Mouse (Mus musculus): ENCODE data around the gene Parvb.

The Parvb gene

GRCm38 (mm10) chr15:84231721-84232561, at the start of gene Parvb:
TSS of gene Parvb (plus strand) at chr15:84232043.
- DNase-seq (ENCODE audit: low spot score), result peak; percentile 74

DNA sequence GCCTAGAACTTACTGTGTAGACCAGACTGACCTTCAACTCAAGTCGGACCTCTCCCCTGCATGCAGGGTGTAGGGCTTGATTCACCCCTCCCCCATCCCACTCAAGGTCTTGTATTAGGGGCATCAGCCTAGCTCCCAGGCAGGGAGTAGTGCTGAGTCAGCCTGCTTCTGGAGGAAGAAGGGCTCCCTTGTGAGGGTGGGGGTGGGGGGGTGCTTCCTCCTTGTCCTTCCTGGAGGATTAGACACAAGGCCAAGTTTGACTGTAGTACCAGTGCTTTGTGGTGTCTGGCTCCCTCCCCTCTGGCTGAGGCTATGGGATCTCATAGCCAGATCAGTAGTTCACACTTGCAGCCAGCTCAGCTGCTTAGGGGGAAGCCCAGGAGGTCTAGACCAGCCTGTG, 47.9 kb upstream of the Parvb start:
- no peak for DNase-seq (ENCODE audit: low spot score)

- no peak for DNase-seq (ENCODE audit: low spot score)
Observed at GRCm38 (mm10) chr15:84186196-84186595, 45.6 kb upstream of the Parvb start.

DNA sequence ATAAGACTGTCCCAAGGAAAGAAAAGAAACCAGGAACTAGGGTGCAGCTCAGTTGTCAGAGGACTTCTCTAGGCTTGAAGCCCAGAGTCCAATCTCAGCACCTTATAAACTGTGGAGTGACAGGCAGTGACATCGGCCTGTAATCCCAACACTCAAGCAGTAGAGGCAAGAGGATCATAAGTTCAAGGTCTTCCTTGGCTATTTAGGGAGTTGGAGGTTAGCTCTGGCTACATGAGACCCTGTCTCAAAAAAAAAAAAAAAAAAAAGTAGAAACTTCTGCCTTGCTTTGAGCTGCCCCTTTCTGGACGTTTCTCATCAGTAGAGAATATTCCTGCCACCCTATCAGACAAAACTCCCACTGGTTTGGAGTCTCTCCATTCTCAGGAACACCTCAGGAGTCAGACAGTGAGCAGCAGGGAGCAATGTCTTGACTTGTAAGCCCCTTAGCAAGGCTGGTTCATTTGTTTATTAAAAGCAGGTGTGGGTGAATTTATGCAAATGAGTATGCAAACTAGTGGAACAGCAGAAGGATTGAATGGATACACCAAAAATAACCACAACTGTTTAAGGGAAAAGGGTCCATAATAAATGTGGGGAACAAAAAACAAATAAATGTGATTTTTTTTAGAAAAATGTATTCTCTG, 42.8 kb upstream of the Parvb start:
- no peak for DNase-seq (ENCODE audit: low spot score)

DNA sequence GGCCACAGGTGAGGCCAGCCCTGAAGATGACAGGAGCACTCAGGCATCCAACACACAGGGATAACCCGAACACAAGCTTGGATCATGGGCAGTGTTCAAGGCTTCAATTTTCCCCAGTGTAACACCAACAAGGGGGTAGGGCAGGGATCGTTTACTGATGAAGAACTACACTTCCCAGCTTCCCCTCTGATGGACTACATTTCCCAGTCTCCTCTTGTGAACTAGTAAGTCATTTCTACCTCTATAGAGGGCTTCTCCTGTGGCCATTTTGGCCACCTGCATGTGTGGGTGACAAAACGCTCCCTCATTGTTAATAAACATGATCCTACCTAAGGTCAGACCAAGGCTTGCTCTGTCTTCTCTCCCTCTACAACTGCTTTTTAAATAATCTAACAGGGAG, 42.0 kb upstream of the Parvb start:
- DNase-seq (ENCODE audit: low spot score), result peak; percentile 47

DNA sequence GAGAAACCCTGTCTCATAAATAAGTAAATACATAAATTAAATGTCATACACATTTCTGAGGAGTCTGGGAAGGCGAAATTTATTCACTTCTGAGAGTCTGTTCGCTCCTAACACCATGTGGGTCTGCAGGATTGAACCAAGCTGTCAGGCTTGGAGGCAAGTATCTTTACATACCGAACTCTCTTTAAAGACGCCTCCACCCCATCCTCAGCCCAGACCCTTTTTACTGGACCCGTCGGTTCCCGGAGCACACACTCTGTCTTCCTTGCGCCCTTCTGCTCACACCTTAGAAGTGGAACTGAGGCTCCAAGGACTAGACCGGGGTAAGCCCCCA, 40.2 kb upstream of the Parvb start:
- no peak for DNase-seq (ENCODE audit: low spot score)

DNA sequence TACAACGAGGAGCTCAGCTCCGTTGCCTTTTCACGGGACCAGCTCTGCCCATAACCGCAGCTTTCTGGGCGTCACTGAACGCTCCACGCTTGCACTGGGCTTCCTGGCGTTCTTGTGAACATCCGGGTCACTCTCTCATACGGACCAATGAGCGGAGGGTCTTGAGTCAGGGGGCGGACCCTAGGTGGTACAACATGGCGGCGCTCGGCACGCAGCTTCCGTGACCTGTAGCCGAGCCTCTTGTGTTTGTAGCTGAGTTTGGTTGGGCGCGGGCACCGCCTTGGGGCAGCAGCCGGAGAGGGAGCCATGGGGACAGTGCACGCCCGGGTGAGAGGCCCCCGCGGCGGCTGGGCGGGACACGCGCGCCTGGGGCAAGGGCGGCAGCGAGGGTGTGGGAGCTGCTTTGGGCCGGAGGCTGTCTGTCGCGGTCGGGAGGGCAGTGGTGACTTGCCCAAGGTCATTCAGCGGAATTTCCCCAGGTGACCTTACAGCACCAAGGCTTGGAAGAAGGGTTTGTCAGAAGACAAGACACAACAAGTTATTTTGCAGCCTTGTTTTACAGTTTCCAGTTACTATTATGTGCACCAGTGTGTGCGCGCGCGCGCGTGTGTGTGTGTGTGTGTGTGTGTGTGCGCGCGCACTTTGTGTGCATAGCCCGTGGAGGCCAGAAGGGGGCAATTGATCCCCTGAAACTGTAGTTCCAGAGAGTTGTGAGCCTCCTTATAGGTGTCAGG, 39.6 kb upstream of the Parvb start, which contains the start of gene Samm50:
Samm50 (plus strand) TSS at position 184 of the 734 bp plus-strand sequence.
- peak; percentile 97 for DNase-seq (ENCODE audit: low spot score)

DNA sequence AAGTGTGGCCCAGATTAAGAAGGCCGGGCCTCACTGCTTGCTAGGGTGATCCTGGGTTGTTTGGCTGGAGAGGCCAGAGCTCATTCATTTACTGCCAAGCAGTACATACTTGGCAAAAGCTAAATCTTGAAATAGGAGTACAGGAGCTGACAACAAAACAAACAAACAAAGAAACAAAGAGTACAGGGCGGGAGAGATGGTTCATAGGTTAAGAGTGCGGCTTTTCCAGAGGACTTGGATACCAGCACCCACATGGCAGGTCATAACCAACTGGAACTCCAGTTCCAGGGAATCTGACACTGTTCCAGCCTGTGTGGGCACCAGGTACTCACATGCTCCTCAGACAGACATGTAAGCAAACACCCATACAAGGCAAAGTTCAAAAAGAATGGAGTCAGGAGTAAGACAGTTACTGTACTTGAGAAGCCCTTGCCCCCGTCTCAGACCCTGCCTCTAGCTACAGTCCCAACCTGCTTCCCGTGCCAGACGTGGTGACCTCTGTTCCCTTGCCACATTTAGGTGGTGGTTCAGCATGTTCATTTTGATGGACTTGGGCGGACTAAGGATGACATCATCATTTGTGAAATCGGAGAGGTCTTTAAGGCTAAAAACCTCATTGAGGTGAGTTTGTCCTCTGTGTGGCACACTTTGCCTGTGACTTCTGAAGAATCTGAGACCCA, 35.2 kb upstream of the Parvb start:
- no peak for DNase-seq (ENCODE audit: low spot score)

DNA sequence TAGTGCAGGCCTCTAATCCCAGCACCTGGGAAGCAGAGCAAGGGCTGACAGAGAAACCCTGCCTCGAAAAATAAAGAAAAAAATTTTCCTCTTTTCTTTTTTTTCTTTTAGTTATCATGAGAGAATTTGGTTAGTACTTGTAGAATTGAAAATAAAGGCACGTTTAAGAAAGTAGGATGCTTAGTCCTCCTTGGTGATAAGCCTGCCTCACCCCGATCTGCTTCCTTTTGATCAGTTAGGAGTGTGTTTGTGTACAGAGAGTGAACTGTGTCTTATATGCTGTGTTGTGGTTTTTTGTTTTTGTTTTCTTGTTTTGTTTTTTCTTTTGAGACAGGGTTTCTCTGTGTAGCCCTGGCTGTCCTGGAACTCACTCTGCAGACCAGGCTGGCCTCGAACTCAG, 24.5 kb upstream of the Parvb start:
- DNase-seq (ENCODE audit: low spot score), result no peak

- DNase-seq (ENCODE audit: low spot score), result no peak
Observed at GRCm38 (mm10) chr15:84209517-84210412, 22.1 kb upstream of the Parvb start.

GRCm38 (mm10) chr15:84210461-84210860, 21.4 kb upstream of the Parvb start:
- DNase-seq (ENCODE audit: low spot score), result no peak

DNA sequence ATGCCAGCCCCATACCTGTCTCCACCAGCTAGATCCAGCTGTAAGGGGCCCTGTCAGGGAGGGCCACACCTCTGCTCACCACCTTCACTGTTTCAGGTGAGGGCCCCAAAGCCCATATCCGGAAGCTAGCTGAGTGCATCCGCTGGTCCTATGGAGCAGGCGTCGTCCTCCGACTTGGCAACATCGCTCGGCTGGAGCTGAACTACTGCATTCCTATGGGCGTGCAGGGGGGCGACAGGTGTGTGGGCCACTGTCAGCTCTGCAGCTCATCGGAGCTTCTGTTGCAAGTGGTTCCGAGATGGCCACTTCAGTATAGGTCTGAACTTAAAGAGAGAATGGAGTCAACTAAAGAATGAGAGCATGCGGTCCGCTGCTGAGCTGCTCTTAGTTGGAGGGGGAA, 20.9 kb upstream of the Parvb start:
- no peak for DNase-seq (ENCODE audit: low spot score)

GRCm38 (mm10) chr15:84211564-84211963, 20.3 kb upstream of the Parvb start:
- no peak for DNase-seq (ENCODE audit: low spot score)

DNA sequence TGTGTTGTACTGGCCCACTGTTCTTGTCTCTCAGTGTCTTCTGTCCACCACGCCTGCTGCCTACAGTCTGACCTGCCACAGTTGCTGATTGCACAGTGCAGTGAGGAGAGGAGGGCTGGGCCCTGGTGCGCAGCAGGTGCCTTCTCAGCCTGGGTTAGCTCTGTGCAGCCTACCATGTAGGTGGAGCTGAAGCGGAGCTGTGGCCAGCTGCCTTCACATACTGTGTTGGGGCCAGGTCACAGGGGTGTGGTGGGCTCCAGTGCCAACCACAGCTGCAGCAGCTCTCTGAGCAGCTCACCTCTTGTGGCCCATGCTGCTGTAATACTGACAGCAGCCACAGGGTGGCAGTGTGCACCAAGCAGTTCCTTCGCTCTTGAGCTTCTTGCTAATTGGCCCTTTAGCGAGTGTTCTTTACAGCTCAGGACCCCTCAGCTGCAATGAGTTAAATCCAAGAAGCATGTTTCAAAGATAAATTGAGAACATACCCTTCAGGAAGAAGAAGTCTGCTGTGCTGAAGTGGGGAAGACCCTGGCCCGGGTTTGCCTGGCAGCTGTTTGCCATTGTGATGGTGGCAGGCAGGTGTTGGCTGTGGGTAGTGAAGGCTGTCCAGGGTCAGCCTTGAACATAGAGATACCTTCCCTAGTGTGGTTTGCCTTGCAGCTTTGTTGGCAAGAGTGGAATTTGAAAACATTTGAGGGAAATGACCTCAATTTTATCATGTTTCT, 19.6 kb upstream of the Parvb start:
- DNase-seq (ENCODE audit: low spot score), result peak; percentile 95

GRCm38 (mm10) chr15:84212756-84213105, 19.1 kb upstream of the Parvb start:
- no peak for DNase-seq (ENCODE audit: low spot score)

GRCm38 (mm10) chr15:84213162-84213739, 18.6 kb upstream of the Parvb start:
- no peak for DNase-seq (ENCODE audit: low spot score)

DNA sequence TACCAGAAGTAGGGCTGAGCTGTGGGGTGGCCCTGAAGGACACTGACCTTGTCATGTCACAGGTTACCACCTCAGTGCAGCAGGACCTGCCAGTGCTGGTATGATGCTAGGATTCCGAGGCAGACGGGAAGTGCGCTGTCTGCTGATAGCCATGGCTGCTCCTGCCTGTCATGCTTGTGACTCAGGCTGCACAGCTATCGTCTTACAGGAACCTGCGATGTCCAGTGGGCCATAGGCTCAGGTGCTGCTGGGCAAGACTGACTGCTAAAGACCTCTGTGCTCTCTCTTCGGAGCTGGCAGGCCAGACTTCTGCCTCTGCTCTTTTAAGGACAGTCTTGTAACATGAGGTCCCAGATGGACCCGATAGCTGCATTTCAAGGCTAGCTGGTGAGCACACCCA, 17.4 kb upstream of the Parvb start:
- DNase-seq (ENCODE audit: low spot score), result no peak

GRCm38 (mm10) chr15:84215273-84215672, 16.6 kb upstream of the Parvb start:
- DNase-seq (ENCODE audit: low spot score), result no peak

DNA sequence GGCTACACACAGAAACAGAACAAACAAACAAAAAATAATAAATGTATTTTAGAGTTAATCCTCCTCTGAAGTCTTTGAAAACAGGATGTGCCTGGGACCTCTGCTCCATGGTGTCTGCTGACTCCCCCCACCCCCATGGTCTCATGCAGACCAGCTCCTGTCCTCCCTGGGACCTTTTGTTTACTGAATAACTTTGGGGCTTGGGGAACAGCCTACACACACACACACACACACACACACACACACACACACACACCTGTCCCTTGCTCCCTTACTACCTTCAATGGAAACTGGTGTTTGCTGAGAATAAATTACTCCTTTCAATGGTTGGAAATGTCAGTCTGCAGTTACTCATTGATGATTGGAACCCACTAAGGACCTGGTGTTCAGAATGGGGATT, 15.8 kb upstream of the Parvb start:
- DNase-seq (ENCODE audit: low spot score), result no peak

GRCm38 (mm10) chr15:84216461-84217084, 15.3 kb upstream of the Parvb start:
- peak; percentile 79 for DNase-seq (ENCODE audit: low spot score)
